In genomic region chr6:5394971-5395370, GRCm38 (mm10) we compare ENCODE assay signal across 11 mouse cellular contexts. TPM values are rescaled to one million over a fixed set of nuclear protein-coding genes. Genes with fewer than 3 reads are reported as not detected.
DNase-seq lines count a peak whose midpoint lies in the region; ATAC-seq and TF ChIP-seq lines count a peak whose summit lies in the region.
"Had no signal": no experiment of that assay in that cellular context is flagged by ENCODE, and none has a peak within 500 bp of the region (broad histone marks: within the 10 kb centered on the region; RNA-seq: fewer than 3 reads in every experiment).

No protein-coding gene starts in this region.

- H3K4me2 ChIP-seq in heart, embryonic 11.5 days, result peak overlapping the region; percentile 49
- H3K4me2 ChIP-seq in liver, embryonic 11.5 days, result peak overlapping the region; percentile 7
- H3K4me2 ChIP-seq: hindbrain, embryonic 14.5 days had no signal

- H3K9me3 ChIP-seq in heart, embryonic 11.5 days (replicated peaks; ENCODE audit: control insufficient read depth, low read length), result no peaks in the 10 kb centered on the region
- no peaks in the 10 kb centered on the region for H3K9me3 ChIP-seq in liver, embryonic 11.5 days (ENCODE audit: control insufficient read depth, low read length)

- no peak overlapping the region for H3K9ac ChIP-seq in heart, embryonic 11.5 days (ENCODE audit: low read depth, low read length)
- no peak overlapping the region for H3K9ac ChIP-seq in liver, embryonic 11.5 days (ENCODE audit: low read depth, low read length)
- H3K9ac ChIP-seq: hindbrain, embryonic 14.5 days had no signal

- DNase-seq in heart, adult 11 months, result peak; percentile 89
- no peak for DNase-seq in heart, postnatal 36 days
- peak; percentile 73 for DNase-seq in brain, embryonic 14.5 days (ENCODE audit: low read depth)
- peak; percentile 42 for DNase-seq in liver, embryonic 11.5 days (ENCODE audit: low spot score)
- DNase-seq in right cerebral cortex, postnatal 14 days, result no peak
- no peak for DNase-seq in urinary bladder, adult 18-20 months (ENCODE audit: low spot score in 2 of 2)
- DNase-seq in gastrocnemius, postnatal 10 days, result no peak
- DNase-seq: cerebellum, postnatal 36 days; kidney, postnatal 4 days had no signal

- 5% methylated on average over 4 of the region's 4 CpGs for WGBS in heart, embryonic 11.5 days (ENCODE audit: insufficient replicate concordance)
- WGBS in liver, embryonic 11.5 days, result 5% methylated on average over 4 of the region's 4 CpGs

- no peak for TF ChIP-seq POLR2A in brain, embryonic 14.5 days (IDR thresholded peaks at IDR 0.05; ENCODE audit: borderline replicate concordance, extremely low read depth, insufficient read depth, insufficient read length, poor library complexity, severe bottlenecking)

- TF ChIP-seq CTCF in brain, embryonic 14.5 days (IDR thresholded peaks at IDR 0.05; ENCODE audit: borderline replicate concordance, extremely low read depth, insufficient read depth, insufficient read length), result no peak

- no peak overlapping the region for H3K4me3 ChIP-seq in heart, embryonic 11.5 days (ENCODE audit: low read depth, low read length)
- no peak overlapping the region for H3K4me3 ChIP-seq in liver, embryonic 11.5 days (ENCODE audit: low read depth, low read length)

- no peaks in the 10 kb centered on the region; the same call in 1 of the 2 replicates for H3K36me3 ChIP-seq in heart, embryonic 11.5 days (ENCODE audit: control insufficient read depth, insufficient read depth, low read length)
- H3K36me3 ChIP-seq in liver, embryonic 11.5 days (ENCODE audit: control insufficient read depth, insufficient read depth, low read length), result no peaks in the 10 kb centered on the region

- ATAC-seq in heart, embryonic 11.5 days (replicated peaks; ENCODE audit: insufficient number of reproducible peaks, low FRiP score, low TSS enrichment), result 0 out of 2 replicates have a peak, but pooled peaks have one; percentile 44
- ATAC-seq in liver, embryonic 11.5 days (replicated peaks; ENCODE audit: low FRiP score), result peak; percentile 74

- peak overlapping the region; percentile 46; the same call in 1 of the 2 replicates for H3K27ac ChIP-seq in heart, embryonic 11.5 days (ENCODE audit: low read depth, low read length)
- no peak overlapping the region for H3K27ac ChIP-seq in liver, embryonic 11.5 days (ENCODE audit: low read depth, low read length)
- H3K27ac ChIP-seq: hindbrain, embryonic 14.5 days had no signal

- intact Hi-C loops in heart, postnatal 36 days (cut with DNase I), result loop anchor here (5.0 to 10.0 kb wide), 2 partner anchors 648 to 980 kb away; partner anchors contain the start of genes Peg10 and Sgce

- H3K27me3 ChIP-seq in heart, embryonic 11.5 days (ENCODE audit: control insufficient read depth, insufficient read depth, low read length), result no peaks in the 10 kb centered on the region
- peaks cover 4% of the 10 kb centered on the region; the same call in 1 of the 2 replicates for H3K27me3 ChIP-seq in liver, embryonic 11.5 days (replicated peaks; ENCODE audit: control insufficient read depth, insufficient read depth, low read length)

- H3K4me1 ChIP-seq in heart, embryonic 11.5 days (ENCODE audit: control insufficient read depth, insufficient read depth, low read length), result peaks cover 31% of the 10 kb centered on the region
- H3K4me1 ChIP-seq in liver, embryonic 11.5 days (replicated peaks; ENCODE audit: control insufficient read depth, insufficient read depth, low read length), result peaks cover 6% of the 10 kb centered on the region; the same call in 1 of the 2 replicates

RNA-seq across cellular contexts. Expression of gene Asb4, which starts 11.8 kb away (rescaled TPM):
- total RNA-seq in heart, postnatal 36 days (2021), result 10 to 100 TPM in 1 of 2 experiments, 1 to 10 TPM in 1; 7.1 to 10.1 TPM
- 19.1 and 20.4 TPM in 2 replicates for polyA plus RNA-seq in brain, embryonic 14.5 days (2012; rRNA removed)
- polyA plus RNA-seq in heart, embryonic 11.5 days (2014; fragmentation: Nextera tagmentation; extraction: Ambion mirVana), result 58.4 and 70.1 TPM in 2 replicates
- 100 and 109 TPM in 2 replicates for polyA plus RNA-seq in liver, embryonic 11.5 days (2014; fragmentation: Nextera tagmentation; extraction: Ambion mirVana)
- total RNA-seq in gastrocnemius, postnatal 10 days (2021), result 10 to 100 TPM; 10.6 to 12.6 TPM

Comparison
In these comparisons a context has a peak if more than half of its experiments do, and no peak if none do; other contexts are left out.
1. DNase-seq: peak in heart, adult 11 months (single experiment), brain, embryonic 14.5 days (single experiment) and liver, embryonic 11.5 days (single experiment); none in heart, postnatal 36 days (0 of 2), right cerebral cortex, postnatal 14 days (single experiment), urinary bladder, adult 18-20 months (0 of 2) and gastrocnemius, postnatal 10 days (single experiment).